Mouse (Mus musculus) thymus, adult 2 months (tissue): ENCODE data around the gene Arhgef19. TPM values are rescaled to one million over a fixed set of nuclear protein-coding genes. Genes with fewer than 3 reads are reported as not detected.

ENCODE experiments used
- DNase-seq: peaks from one replicate; pipeline ENCODE4 v3.0.0; 2021
- H3K27ac ChIP-seq: fragments of 200-500 bp; 2 replicates; pipeline ENCODE4 v1.5.1; 2012; ENCODE audit warnings: low read length, control low read depth; ENCODE audit not compliant: control insufficient read depth, insufficient read depth
- H3K27me3 ChIP-seq: fragments of 200-500 bp; 2 replicates; pipeline ENCODE4 v1.6.1; 2012; ENCODE audit warnings: mild to moderate bottlenecking, low read length, moderate library complexity, mixed read lengths; ENCODE audit not compliant: control insufficient read depth, insufficient read depth
- H3K36me3 ChIP-seq: fragments of 200-500 bp; 2 replicates; pipeline ENCODE4 v1.6.1; 2012; ENCODE audit warnings: mild to moderate bottlenecking, low read length, moderate library complexity; ENCODE audit not compliant: control insufficient read depth, insufficient read depth
- H3K4me1 ChIP-seq: fragments of 200-500 bp; replicated peaks from 2 replicates; pipeline ENCODE4 v1.6.1; 2012; ENCODE audit warnings: low read length; ENCODE audit not compliant: control insufficient read depth, insufficient read depth
- H3K4me3 ChIP-seq: fragments of 200-500 bp; 2 replicates; pipeline ENCODE4 v1.5.1; 2012; ENCODE audit warnings: mild to moderate bottlenecking, low read length, control low read depth, moderate library complexity; ENCODE audit not compliant: control insufficient read depth, insufficient read depth
- CTCF ChIP-seq: fragments of 200-500 bp; IDR thresholded peaks from 2 replicates; pipeline ENCODE4 v1.5.1; 2012; ENCODE audit warnings: mild to moderate bottlenecking, control low read depth, low read length, moderate library complexity, borderline replicate concordance; ENCODE audit not compliant: control insufficient read depth, poor library complexity, insufficient read depth; ENCODE audit errors: extremely low read depth
- POLR2A ChIP-seq: fragments of 200-500 bp; IDR thresholded peaks from 2 replicates; pipeline ENCODE4 v1.6.1; 2012; ENCODE audit warnings: mild to moderate bottlenecking, low read length, control low read depth, moderate library complexity; ENCODE audit not compliant: control insufficient read depth, poor library complexity, insufficient read depth; ENCODE audit errors: extremely low read depth
- WGBS: fragments of 180-500 bp; shearing (Covaris S2); methylation state at CpG from one replicate; pipeline ENCODE4 v1.1.7; 2018; 5-methylcytosine and 5-hydroxymethylcytosine counted together
- polyA plus RNA-seq: library from polyadenylated mRNA; depleted of rRNA; stranded (reverse); fragments of >200 nt; gene quantifications from 2 replicates; pipeline ENCODE4 v1.2.3, GENCODE M21; 2012; rRNA removed

Gene Arhgef19
- polyA plus RNA-seq, 1 experiment: 2.8 TPM

GRCm38 (mm10) chr4:141302428-141303401, 63.4 kb downstream of the Arhgef19 start:
- H3K4me3 ChIP-seq: 0 out of 2 replicates have a peak overlapping the region, but pooled peaks have one; percentile 2
- WGBS: 18% methylated on average over 27 of the region's 27 CpGs
- peaks cover 31% of the 10 kb centered on the region for H3K4me1 ChIP-seq
- no peak for DNase-seq
- TF ChIP-seq POLR2A (no peak), CTCF (no peak)
- H3K36me3 ChIP-seq: no peaks in the 10 kb centered on the region
- H3K27ac ChIP-seq: no peak overlapping the region
- H3K27me3 ChIP-seq: peaks cover 20% of the 10 kb centered on the region

DNA sequence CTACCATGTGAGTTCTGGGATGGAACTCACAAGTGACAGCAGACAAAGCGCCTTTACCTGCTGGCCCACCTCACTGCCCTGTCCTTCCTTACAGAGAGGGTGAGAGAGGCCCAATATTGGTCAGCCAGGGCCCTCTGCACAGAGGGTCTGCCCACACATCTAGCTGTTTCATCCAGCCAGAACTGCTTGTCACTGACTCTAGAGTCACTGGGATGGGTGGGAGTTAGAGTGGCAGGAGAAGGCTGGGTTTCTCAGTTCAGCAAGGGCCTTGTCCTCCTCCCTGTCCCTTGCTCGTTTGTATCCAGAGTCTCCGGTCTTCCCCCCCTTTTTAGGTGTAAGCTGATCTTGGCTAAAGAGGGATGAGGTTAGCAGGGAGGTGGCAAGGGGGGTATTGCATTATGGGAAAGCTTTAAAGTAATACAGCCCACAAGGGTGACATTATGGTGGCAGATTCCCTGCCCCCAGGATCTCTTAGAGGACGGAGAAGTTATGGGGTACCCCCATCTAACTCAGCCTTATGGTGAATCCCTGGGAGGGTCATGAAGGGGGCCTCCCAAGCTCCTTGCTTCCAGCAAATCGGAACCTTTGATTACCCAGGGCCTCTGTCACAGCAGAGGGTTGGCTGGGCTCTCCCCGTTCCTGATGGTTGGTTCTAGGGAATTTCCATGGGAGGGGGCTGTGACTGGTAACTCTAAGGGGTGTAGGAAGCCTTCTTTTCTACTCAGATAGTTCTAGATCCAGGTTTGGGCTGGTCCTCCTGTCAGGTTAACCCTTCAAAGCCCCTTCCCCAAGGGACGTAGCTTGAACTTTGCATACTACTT, 64.3 kb downstream of the Arhgef19 start:
- no peak overlapping the region for H3K27ac ChIP-seq
- TF ChIP-seq POLR2A (no peak), CTCF (no peak)
- 67% methylated on average over 7 of the region's 7 CpGs for WGBS
- H3K4me1 ChIP-seq: peaks cover 31% of the 10 kb centered on the region
- H3K27me3 ChIP-seq: peaks cover 20% of the 10 kb centered on the region
- no peak overlapping the region for H3K4me3 ChIP-seq
- no peak for DNase-seq
- H3K36me3 ChIP-seq: no peaks in the 10 kb centered on the region

- 14% methylated on average over 4 of the region's 4 CpGs for WGBS
- peaks cover 20% of the 10 kb centered on the region for H3K27me3 ChIP-seq
- no peak overlapping the region for H3K27ac ChIP-seq
- peaks cover 28% of the 10 kb centered on the region for H3K4me1 ChIP-seq
- DNase-seq: no peak
- H3K36me3 ChIP-seq: no peaks in the 10 kb centered on the region
- no peak overlapping the region for H3K4me3 ChIP-seq
- TF ChIP-seq CTCF (no peak), POLR2A (no peak)
Observed at GRCm38 (mm10) chr4:141304223-141304611, 64.9 kb downstream of the Arhgef19 start.

DNA sequence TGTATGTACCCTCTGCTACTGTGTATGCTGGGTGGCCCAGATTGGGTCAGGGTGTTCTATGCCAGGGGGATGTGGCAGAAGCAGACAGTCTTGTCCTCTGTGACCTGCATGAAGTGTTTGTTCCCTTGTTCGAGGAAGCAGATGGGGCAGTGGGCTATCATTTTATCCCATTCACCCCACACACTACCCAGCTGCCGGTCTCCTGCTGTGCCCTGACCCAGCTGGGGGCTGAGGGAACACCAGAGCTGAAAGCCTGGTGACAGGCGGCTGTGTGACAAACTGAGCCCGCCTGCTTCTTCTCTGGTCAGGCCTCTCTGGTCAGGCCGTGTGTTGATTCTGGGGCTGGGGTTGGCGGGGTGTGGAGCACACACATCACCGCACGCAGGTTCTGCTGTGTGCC, 66.8 kb downstream of the Arhgef19 start:
- H3K4me1 ChIP-seq: peaks cover 23% of the 10 kb centered on the region
- TF ChIP-seq POLR2A (no peak), CTCF (no peak)
- WGBS: 91% methylated on average over 8 of the region's 8 CpGs

More for the DNA sequence above, 66.8 kb downstream of the Arhgef19 start:
- Histone ChIP-seq H3K4me3 (no peak overlapping the region), H3K27ac (no peak overlapping the region), H3K36me3 (no peaks in the 10 kb centered on the region), H3K27me3 (peaks cover 13% of the 10 kb centered on the region)
- DNase-seq: no peak

Other genes with a start within 250 kb of the Arhgef19 start
- gene Mfap2, start 229.1 kb upstream of the Arhgef19 start, polyA plus RNA-seq: 6.1 and 7.0 TPM in 2 replicates
- gene Crocc, start 178.9 kb upstream of the Arhgef19 start, polyA plus RNA-seq: 12.9 and 17.6 TPM in 2 replicates
- gene Necap2, start 161.1 kb upstream of the Arhgef19 start, polyA plus RNA-seq: 105 and 111 TPM in 2 replicates
- 0.08 and 0.23 TPM in 2 replicates for gene Spata21, start 151.2 kb upstream of the Arhgef19 start, polyA plus RNA-seq
- gene Szrd1, start 99.7 kb upstream of the Arhgef19 start, polyA plus RNA-seq: 54.2 and 62.1 TPM in 2 replicates
- gene Fbxo42, start 91.6 kb upstream of the Arhgef19 start, polyA plus RNA-seq: 29.1 and 29.3 TPM in 2 replicates
- 3.5 and 3.6 TPM in 2 replicates for gene Rsg1, start 25.5 kb upstream of the Arhgef19 start, polyA plus RNA-seq
- 3.6 and 3.9 TPM in 2 replicates for gene Epha2, start 61.7 kb downstream of the Arhgef19 start, polyA plus RNA-seq
- 0.17 and 0.40 TPM in 2 replicates for gene Fam131c, start 128.7 kb downstream of the Arhgef19 start, polyA plus RNA-seq
- 0.35 and 0.46 TPM in 2 replicates for gene Clcnka, start 159.2 kb downstream of the Arhgef19 start, polyA plus RNA-seq
- 0.24 and 0.27 TPM in 2 replicates for gene Clcnkb, start 176.5 kb downstream of the Arhgef19 start, polyA plus RNA-seq
- gene Hspb7, start 181.3 kb downstream of the Arhgef19 start, polyA plus RNA-seq: 3.3 and 36.2 TPM in 2 replicates
- gene Srarp, start 196.6 kb downstream of the Arhgef19 start, polyA plus RNA-seq: 0.40 and 0.42 TPM in 2 replicates
- gene Zbtb17, start 205.2 kb downstream of the Arhgef19 start, polyA plus RNA-seq: 87.3 and 98.6 TPM in 2 replicates